Mouse (Mus musculus) adrenal gland, adult 8-10 months (tissue): ENCODE results near the gene Palm2. TPM values are rescaled to one million over a fixed set of nuclear protein-coding genes. Genes with fewer than 3 reads are reported as not detected.

Source experiments
- DNase-seq: peaks from one replicate; pipeline ENCODE4 v3.0.0; 2022
- total RNA-seq, 4 experiments: library from RNA; stranded (reverse); gene quantifications; 2 replicates each; pipeline ENCODE4 v1.2.4; 2022

Palm2 gene
- total RNA-seq, 4 experiments from 2014 or later, result 9.8 to 42.5 (median 29.2) TPM

- no peak for DNase-seq
Observed at GRCm38 (mm10) chr4:57716735-57717134, 282.7 kb downstream of the Palm2 start.

GRCm38 (mm10) chr4:57717354-57717753, 283.3 kb downstream of the Palm2 start, which contains the start of gene Akap2:
TSS of gene Akap2 (plus strand) at chr4:57717657.
- no peak for DNase-seq

DNA sequence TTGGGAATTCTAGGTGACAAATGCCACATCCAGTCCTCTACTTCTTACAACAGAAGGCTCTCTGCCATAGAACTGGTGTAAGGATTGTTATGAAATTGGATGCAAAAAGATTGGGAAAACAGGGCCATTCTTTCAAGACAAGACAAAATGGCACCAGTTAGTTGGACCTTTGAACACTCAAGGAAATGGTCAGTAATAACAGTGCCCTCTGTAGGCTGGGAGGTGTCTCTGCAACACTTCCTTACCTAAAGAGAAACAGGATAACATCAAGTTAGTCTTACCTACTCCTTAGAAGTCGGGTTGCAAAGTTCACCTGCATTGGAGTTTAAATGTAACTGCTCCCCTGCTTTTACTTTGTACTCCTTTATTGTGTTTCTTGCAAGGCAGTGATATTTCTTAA, 285.3 kb downstream of the Palm2 start:
- DNase-seq, result no peak

DNA sequence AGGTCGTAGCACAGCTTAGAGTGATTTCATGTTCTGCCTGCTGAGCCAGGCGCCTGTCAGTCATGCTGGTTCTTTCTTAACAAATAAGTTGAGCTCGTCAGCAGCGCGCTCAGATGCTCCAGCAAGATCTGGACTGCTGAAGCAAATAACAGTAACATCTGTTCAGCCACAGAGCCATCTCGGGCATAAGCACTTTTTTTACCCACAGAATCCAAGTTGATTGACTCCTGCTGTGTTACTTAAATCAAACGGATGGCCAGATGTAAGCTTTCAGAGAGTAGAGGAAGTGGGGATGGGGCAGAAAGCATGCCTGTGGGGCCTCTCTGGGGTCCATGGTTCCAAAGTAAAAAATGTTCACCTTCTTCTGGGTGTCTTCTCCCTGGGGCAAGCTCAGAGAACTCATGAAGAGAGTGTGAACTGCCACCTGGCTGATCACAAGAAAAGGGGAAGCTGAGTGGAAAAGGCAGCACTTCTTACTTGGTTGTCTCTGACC, 286.9 kb downstream of the Palm2 start:
- no peak for DNase-seq

- no peak for DNase-seq
Observed at GRCm38 (mm10) chr4:57722296-57722695, 288.2 kb downstream of the Palm2 start.

GRCm38 (mm10) chr4:57723659-57724058, 289.6 kb downstream of the Palm2 start:
- DNase-seq, result no peak

GRCm38 (mm10) chr4:57725569-57725968, 291.5 kb downstream of the Palm2 start:
- DNase-seq, result no peak

GRCm38 (mm10) chr4:57728611-57729183, 294.6 kb downstream of the Palm2 start:
- DNase-seq, result peak; percentile 60

DNA sequence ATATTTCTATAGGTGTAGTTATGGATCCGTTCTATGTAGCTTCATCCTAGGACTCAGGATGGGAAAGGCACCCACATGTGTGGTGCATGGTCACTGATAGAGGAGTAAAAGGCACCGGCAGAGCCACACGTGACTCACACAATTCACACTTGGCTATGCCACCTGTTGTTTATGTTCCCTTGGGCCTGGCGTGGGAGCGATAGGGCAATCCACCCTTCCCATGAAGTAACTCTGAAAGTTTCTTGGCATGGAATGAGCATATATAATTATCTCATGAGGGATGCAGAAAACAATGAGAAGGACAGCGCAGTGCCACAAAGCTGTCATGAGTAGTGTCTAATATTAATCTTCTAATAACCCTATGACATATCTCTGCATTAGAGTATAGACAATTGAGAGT, 296.0 kb downstream of the Palm2 start:
- no peak for DNase-seq

- DNase-seq, result no peak
Observed at GRCm38 (mm10) chr4:57730801-57731598, 297.0 kb downstream of the Palm2 start.

DNA sequence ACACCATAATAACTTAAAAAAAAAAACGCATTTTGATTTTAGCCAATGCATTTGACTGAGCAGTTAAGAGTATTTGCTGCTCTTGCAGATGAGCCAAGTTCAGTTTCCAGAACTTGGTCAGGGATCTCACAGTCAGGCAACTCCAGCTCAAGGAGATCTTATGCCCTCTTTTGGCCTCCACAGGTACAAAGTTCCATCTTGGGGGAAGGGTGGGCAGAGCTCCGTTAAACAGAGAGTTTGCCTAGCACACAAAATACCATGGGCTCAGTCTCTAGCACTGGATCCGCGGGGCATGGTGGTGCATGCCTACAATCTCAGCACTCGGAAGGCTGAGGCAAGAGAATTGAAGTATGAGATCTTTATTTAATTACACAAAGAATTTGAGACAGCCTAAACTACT, 298.3 kb downstream of the Palm2 start:
- no peak for DNase-seq

DNA sequence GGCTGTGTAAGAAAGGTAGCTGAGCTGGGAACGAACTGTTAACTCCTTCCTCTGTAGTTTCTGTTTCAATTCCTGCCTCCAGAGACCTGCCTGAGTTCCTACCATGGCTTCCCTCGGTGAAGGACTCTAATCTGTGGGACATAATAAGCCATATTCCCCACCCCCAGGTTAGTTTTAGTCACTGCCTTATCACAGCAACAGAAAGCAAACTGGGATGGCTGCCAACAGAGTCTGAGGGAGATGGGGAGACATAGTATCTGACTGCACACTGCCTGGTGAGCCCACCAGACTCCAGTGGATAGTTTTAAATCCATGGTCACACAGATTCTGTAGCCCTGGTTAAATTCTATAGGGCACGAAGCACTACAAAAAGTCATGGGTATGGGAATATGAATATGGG, 299.4 kb downstream of the Palm2 start:
- no peak for DNase-seq

- peak; percentile 64 for DNase-seq
Observed at GRCm38 (mm10) chr4:57735426-57735825, 301.4 kb downstream of the Palm2 start.

- DNase-seq, result peak; percentile 75
Observed at GRCm38 (mm10) chr4:57738856-57739552, 305.0 kb downstream of the Palm2 start.

DNA sequence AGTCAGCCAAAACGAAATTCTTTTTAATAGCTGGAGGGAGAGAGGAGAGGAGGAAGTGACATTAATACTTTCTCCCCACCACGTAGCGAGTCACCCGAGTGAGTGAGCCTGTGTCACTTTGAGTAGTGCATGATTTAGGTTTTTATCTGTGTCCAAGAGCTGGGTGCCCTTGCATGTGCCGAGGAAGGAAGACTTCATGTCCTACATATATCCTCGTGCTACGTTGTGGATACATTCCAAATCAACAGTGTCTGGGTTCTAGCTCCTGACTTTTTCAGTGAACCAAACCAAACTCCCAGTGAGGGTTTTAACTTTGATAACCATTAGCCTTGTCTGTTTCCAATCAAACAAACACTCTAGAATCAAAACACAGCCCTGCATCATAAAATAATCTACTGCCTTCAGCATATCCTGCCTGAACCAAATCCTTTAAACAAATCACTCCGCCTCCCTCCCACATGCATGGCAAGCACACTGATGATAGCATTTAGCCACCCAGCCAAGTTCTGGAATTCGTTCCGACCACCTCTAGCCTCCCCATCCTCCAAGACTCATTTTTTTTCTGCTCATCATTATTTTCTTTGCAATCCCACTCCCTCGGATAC, 309.4 kb downstream of the Palm2 start:
- no peak for DNase-seq

GRCm38 (mm10) chr4:57750651-57751050, 316.6 kb downstream of the Palm2 start:
- DNase-seq, result no peak

GRCm38 (mm10) chr4:57751054-57751453, 317.0 kb downstream of the Palm2 start:
- DNase-seq, result no peak

- peak; percentile 54 for DNase-seq
Observed at GRCm38 (mm10) chr4:57751566-57751965, 317.5 kb downstream of the Palm2 start.

DNA sequence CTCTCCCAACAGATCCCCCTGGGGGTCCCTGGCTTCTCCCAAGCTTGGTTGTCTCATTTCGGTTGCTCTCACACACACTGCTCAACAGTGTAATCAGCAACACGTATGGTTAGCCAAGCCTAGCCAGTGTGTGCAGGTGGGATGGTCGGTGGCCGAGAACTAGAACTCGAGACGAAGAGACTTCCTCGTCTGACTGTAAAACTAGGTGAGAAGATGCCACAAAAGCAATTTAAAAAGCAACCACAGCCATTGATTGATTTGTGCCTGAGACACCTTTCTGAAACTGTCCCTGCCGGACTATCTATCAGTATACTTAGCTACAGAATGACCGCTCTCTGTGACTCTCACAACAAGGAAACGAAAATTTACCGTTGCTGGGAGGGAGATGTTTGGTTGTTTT, 321.0 kb downstream of the Palm2 start:
- DNase-seq, result no peak

GRCm38 (mm10) chr4:57757997-57758396, 323.9 kb downstream of the Palm2 start:
- DNase-seq, result peak; percentile 41
